Mouse (Mus musculus) spleen, postnatal 14 days (tissue): Measurements from ENCODE around the gene Hinfp.

ENCODE experiments used
- DNase-seq, 2 experiments: peaks; one replicate each; pipeline ENCODE4 v3.0.0; 2021 to 2022; ENCODE audit warnings: low spot score in 2 of 2

Gene Hinfp

GRCm38 (mm10) chr9:44259014-44259413 lies 46.5 kb downstream of the Hinfp start:
- no peak for DNase-seq

DNA sequence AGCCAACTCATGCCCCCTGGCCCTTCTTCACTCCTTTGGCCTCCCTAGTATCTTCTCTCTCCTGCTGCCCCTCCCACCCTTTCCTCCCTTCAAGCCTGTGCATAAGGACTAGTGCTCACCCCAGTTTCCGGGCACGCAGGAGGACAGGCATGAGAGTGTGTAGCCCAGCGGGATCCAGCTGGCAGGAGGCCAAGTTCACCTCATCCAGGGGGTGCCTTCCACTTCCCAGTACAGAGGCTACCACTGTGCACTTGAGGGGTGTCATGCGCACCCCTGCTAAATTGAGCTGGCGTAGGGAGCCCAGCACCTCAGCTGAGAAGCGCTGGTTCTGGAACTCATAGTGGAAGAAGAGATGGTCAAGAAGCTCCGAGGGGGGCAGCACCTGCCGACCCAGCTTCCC lies 49.3 kb downstream of the Hinfp start:
- no peak for DNase-seq

- DNase-seq = no peak
These were observed 50.3 kb downstream of the Hinfp start for GRCm38 (mm10) chr9:44255136-44255521.

DNA sequence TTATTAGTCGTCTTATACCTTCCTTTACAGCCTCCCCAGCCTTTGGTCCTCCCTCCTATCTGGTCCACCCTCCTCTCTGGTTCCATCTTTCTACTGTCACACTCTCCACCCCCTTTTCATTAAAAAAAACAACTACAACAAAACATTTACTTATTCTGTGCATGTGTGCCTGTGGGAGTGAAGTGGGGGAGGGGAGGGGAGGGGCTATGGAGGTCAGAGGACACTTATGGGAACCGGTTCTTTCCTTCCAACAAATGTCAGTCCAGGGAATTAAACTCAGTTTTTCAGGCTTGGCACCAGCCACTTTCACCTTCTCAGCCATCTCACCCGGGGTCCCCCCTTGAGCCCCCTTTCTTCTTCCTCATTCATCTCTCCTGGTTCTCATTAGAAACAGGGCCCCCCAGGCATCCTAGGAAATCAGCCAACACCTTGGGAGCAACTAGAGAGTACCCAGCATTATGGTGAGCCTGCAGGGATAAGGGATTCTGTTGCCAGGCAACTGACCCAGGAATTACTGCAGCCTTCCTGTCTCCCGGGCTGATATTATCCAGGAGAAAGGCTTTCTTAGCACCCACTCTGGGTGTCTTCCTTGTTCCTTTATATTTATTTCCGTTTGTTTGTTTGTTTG lies 50.8 kb downstream of the Hinfp start:
- DNase-seq = no peak

DNA sequence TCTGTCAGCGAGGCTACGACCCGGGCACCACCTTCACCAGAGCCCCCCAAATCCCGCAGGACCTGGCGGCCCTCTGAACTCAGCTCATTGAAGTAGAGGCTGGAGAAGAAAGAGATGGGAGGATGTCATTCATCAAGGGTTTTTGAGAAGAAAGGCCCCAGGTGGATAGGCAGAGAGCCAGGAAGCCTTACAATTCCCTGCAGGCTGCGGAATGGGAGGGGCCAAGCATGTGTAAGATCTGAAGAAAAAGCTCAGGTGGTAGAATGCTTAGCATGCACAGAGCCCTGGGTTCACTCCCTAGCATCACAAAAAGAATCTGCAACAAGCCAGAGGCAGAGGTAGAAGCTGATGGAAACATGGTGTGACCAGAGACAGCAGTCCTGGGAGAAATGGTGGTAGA lies 52.0 kb downstream of the Hinfp start:
- DNase-seq = no peak

DNA sequence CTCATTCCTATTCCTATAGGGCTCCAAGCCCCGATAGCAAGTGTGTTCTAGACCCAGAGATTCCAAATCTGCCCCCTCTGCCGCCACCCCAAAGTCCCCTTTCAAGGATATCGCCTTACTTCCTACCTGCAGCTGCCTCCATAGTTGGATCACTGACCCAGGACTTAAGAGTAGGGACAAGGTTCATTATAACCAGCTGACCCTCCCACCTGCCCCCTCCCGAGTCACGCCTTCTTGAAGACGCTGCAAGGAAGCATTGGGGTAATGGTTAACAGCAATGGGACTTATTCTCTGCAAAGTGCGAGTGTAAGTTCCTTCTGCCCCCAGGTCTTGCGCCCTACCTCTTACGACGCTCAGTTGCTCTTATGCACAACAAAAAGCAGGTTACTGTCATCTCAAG lies 54.2 kb downstream of the Hinfp start, which contains the start of gene Pdzd3:
Gene Pdzd3 (minus strand): TSS at position 158 of the 400 bp plus-strand sequence.
- DNase-seq = no peak

DNA sequence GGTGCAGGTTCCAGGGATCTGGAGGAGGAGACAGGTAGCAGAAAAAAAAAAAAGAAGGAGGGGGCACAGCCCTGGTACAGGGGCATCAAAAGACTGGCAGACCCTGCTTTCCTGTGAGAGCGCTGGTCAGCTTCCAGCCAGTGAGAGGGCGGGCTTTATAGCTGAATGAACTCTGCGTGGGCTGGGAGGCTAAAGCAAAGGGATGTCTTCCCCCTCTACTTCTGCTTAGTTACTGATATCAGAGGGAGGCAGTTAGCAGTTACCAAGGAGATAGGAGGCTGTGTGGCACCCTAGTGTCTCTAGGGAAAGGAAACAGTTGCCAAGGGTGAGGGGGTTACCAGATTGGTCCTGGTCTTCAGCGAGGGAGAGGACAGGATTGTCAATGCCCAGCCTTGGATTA lies 55.0 kb downstream of the Hinfp start:
- DNase-seq = no peak

- DNase-seq = peak; percentile 40 to 47
These were observed 56.0 kb downstream of the Hinfp start for GRCm38 (mm10) chr9:44249181-44250146.

DNA sequence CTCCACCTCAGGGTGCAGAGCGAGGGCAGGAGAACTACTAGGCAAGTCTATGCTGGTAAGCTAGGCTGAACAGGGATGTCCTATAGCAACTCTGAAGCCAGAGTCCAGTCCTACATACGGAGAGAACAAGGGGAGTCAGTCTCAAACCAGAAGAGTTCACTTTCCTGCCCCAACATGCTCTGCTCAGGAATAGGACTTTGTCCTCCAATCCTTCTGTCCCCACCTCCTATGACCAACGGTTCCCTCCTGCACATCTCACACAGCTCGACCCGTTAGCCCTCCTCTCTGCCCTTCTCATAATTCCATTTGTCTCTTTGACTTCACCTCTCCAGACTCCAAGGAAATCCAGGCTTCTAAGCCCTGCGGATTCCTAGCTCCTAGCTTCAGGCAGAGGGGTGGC lies 57.6 kb downstream of the Hinfp start:
- DNase-seq = no peak

DNA sequence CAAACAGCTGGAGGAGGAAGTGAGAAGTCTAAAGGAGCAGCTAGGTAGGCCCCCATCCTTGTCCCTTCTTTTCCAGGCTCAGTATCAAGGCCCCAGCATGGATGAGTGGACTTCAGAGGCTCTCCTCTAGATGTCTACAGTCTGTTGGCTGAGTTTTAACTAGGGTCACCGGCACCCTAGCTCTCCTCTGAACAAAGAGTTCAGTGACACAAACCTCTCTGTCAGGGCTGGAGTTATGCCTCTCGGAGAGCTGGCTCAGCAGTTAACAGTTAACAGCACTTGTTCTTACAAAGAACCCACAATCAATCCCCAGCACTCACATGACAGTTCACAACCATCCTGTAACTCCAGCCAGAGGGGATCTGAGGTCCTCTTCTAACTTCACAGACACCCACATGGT lies 61.9 kb downstream of the Hinfp start:
- no peak for DNase-seq
